Mouse (Mus musculus) spleen, adult 2 months (tissue): ENCODE data around the gene Mif4gd. TPM values are rescaled to one million over a fixed set of nuclear protein-coding genes. Genes with fewer than 3 reads are reported as not detected.
A peak's percentile ranks its signal among the peaks of the same experiment; 100 is the strongest.

Source experiments
- DNase-seq, 2 experiments: peaks; one replicate each; pipeline versions ENCODE4 v3.0.0 to v3.0.0-alpha.2; 2012 to 2021; ENCODE audit warnings: low spot score in 2 of 2, low read depth in 1 of 2
- H3K27ac ChIP-seq: fragments of 200-500 bp; 2 replicates; pipeline ENCODE4 v1.5.1; 2012; ENCODE audit warnings: low read length, inconsistent platforms; ENCODE audit not compliant: insufficient read depth
- H3K27me3 ChIP-seq: fragments of 200-500 bp; 2 replicates; pipeline ENCODE4 v1.6.1; 2012; ENCODE audit warnings: mild to moderate bottlenecking, moderate library complexity, low read length, inconsistent platforms; ENCODE audit not compliant: control insufficient read depth, insufficient read depth
- H3K36me3 ChIP-seq: fragments of 200-500 bp; 2 replicates; pipeline ENCODE4 v1.6.1; 2012; ENCODE audit warnings: mild to moderate bottlenecking, low read length, inconsistent platforms; ENCODE audit not compliant: control insufficient read depth, insufficient read depth
- H3K4me1 ChIP-seq: fragments of 200-500 bp; 2 replicates; pipeline ENCODE4 v1.6.1; 2011; ENCODE audit warnings: inconsistent platforms; ENCODE audit not compliant: control insufficient read depth, insufficient read depth, insufficient read length
- H3K4me3 ChIP-seq: fragments of 200-500 bp; 2 replicates; pipeline ENCODE4 v1.5.1; 2011; ENCODE audit warnings: mild to moderate bottlenecking, inconsistent platforms; ENCODE audit not compliant: insufficient read depth, insufficient read length; ENCODE audit errors: extremely low read depth
- CTCF ChIP-seq: fragments of 200-500 bp; IDR thresholded peaks from 2 replicates; pipeline ENCODE4 v1.5.1; 2011; ENCODE audit warnings: mild to moderate bottlenecking, inconsistent platforms; ENCODE audit not compliant: insufficient read depth, insufficient read length, insufficient replicate concordance; ENCODE audit errors: extremely low read depth
- POLR2A ChIP-seq: fragments of 200-500 bp; IDR thresholded peaks from 2 replicates; pipeline ENCODE4 v1.6.1; 2011; ENCODE audit warnings: low read depth, low read length, inconsistent platforms
- WGBS: fragments of 180-500 bp; shearing (Covaris S2); methylation state at CpG from one replicate; pipeline ENCODE4 v1.1.7; 2018; 5-methylcytosine and 5-hydroxymethylcytosine counted together
- polyA plus RNA-seq: library from polyadenylated mRNA; depleted of rRNA; stranded (reverse); fragments of >200 nt; gene quantifications from 2 replicates; pipeline ENCODE4 v1.2.3, GENCODE M21; 2012; rRNA removed

Gene Mif4gd
- polyA plus RNA-seq, 1 experiment = 175 TPM

GRCm38 (mm10) chr11:115582913-115583606 lies 29.7 kb downstream of the Mif4gd start:
- 83% methylated on average over 10 of the region's 10 CpGs for WGBS
- Histone ChIP-seq H3K4me3 (no peak overlapping the region), H3K27me3 (no peaks in the 10 kb centered on the region), H3K4me1 (0 out of 2 replicates have a peak, but pooled peaks cover 2% of the 10 kb centered on the region), H3K27ac (no peak overlapping the region), H3K36me3 (peaks cover 41% of the 10 kb centered on the region)
- TF ChIP-seq CTCF = no peak
- TF ChIP-seq POLR2A = no peak
- DNase-seq = no peak

DNA sequence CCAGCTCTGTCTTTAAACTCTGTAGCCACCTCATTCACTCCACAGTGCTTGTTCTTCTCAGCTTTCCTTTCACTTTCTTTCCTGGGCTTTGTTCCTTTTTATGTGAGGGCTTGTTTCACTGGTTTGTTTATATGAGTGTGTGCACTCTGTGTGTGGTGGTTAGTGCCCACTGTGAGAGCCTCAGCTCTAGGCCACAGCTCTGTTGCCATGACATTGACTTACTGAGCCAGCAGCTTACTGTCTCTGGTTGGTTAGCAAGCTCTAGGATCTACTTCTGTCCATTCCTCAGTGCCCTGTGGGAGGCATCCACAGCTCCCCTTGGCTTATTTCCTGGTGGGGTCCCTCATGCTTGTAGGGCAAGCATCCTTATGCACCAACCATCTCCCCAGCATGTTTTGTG lies 33.7 kb downstream of the Mif4gd start:
- no peak for DNase-seq
- Histone ChIP-seq H3K4me3 (no peak overlapping the region), H3K27me3 (no peaks in the 10 kb centered on the region), H3K4me1 (0 out of 2 replicates have a peak, but pooled peaks cover 2% of the 10 kb centered on the region), H3K36me3 (peaks cover 16% of the 10 kb centered on the region), H3K27ac (no peak overlapping the region)
- no peak for TF ChIP-seq POLR2A
- no peak for TF ChIP-seq CTCF

DNA sequence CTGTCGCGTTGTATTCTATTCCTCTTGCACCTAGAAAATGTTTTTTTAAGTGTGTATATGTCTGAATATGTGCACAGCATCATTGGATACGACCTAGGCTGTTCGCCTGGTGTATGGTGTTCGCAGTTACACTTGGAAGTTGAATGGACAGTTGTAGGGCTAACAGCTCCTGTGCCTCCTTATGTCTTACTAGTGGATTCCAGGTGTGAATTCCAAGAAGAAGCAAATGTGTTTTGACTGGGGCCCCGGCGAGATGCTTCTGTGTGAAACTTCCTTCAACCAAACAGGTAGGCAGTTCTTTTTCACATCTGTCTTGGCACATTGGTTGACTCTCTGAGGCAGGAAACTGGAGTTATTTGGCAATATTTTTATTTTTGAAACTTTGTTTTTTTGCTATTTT lies 47.8 kb downstream of the Mif4gd start:
- TF ChIP-seq POLR2A = no peak
- no peak for TF ChIP-seq CTCF
- DNase-seq = no peak
- WGBS = 13% methylated on average over 7 of the region's 7 CpGs
- peaks cover 19% of the 10 kb centered on the region for H3K36me3 ChIP-seq
- peaks cover 5% of the 10 kb centered on the region for H3K4me1 ChIP-seq
- no peaks in the 10 kb centered on the region for H3K27me3 ChIP-seq
- peak overlapping the region; percentile 69 for H3K4me3 ChIP-seq
- no peak overlapping the region for H3K27ac ChIP-seq

DNA sequence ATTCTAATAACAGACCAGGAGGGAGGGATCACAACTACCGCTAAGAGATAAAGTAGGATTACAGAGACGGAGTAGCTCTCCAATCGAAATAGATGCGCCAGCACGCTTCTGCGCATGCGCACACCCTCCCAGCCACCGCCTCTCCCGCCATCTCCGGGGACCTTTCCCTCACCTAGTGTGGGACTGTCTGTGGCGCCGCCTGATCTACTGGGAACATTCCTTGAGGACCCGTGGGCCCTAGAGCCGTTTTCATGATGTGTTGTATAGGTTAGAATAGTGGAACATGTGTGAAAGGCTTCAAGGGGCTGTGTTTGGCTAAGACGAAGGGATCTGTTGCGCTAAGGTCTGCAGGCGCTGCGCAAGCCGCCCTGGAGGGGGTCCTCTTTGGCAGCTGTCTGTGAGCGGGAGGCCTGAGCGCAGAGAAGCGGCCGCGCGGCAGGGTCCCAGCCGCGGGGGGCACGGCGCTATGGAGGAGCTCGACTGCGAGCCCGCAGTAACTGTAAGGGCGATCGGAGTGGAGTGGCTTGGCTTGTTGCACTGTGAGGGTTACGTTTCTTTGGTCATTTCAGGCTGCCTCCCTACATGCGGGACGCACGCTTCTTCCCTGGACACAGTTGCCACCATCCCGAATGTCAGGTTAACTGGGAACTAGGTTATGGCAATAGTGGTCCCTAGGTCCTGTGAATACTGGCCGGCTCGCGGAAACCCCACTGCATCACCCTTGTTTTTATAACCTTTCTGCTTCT lies 48.5 kb downstream of the Mif4gd start, which contains the start of gene Nup85:
Nup85 (plus strand) TSS at position 371 of the 746 bp plus-strand sequence.
- peak; percentile 89 to 95 for DNase-seq
- no peaks in the 10 kb centered on the region for H3K27me3 ChIP-seq
- H3K4me3 ChIP-seq = peak within 1 kb of the TSS; percentile 69
- peaks cover 14% of the 10 kb centered on the region for H3K36me3 ChIP-seq
- peak within 1 kb of the TSS; percentile 81 for H3K27ac ChIP-seq
- TF ChIP-seq POLR2A (peak; percentile 14; the same call in 1 of the 2 replicates), CTCF (no peak)
- peaks cover 5% of the 10 kb centered on the region; the same call in 1 of the 2 replicates for H3K4me1 ChIP-seq
- WGBS = under 1% methylated on average over 42 of the region's 42 CpGs

DNA sequence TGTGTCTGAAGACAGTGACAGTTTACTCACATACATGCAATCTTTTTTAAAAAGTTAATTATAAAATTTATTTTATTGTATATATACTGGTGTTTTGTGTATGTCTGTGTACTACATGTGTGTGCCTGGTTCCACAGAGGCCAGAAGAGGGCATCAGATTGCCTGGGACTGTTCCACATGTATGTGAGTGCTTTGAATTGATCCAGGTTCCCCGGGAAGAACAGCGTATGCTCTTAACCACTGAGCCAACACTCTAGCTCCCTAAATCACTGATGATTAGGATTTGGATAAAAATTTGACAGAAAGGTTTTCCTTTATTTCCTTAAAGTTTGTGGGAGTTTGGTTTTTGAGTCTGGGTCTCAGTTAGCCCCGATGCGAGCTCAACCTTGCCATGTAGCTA lies 49.4 kb downstream of the Mif4gd start:
- Histone ChIP-seq H3K27ac (no peak overlapping the region), H3K36me3 (peaks cover 10% of the 10 kb centered on the region), H3K27me3 (no peaks in the 10 kb centered on the region), H3K4me3 (peak overlapping the region; percentile 57; the same call in 1 of the 2 replicates), H3K4me1 (peaks cover 5% of the 10 kb centered on the region; the same call in 1 of the 2 replicates)
- TF ChIP-seq CTCF = no peak
- no peak for TF ChIP-seq POLR2A
- 46% methylated on average over 4 of the region's 4 CpGs for WGBS
- DNase-seq = no peak

Other genes with a start within 250 kb of the Mif4gd start
- gene Hid1, start 245.2 kb downstream of the Mif4gd start, polyA plus RNA-seq = 17.9 and 18.3 TPM in 2 replicates
- 7.0 and 8.4 TPM in 2 replicates for gene Cdr2l, start 231.1 kb downstream of the Mif4gd start, polyA plus RNA-seq
- gene Mrpl58, start 209.2 kb downstream of the Mif4gd start, polyA plus RNA-seq = 42.8 and 48.3 TPM in 2 replicates
- gene Atp5h, start 193.0 kb downstream of the Mif4gd start, polyA plus RNA-seq = 34.5 and 40.4 TPM in 2 replicates
- 21.8 and 24.5 TPM in 2 replicates for gene Kctd2, start 192.8 kb downstream of the Mif4gd start, polyA plus RNA-seq
- not detected in 2 replicates for gene Trim80, start 172.4 kb downstream of the Mif4gd start, polyA plus RNA-seq
- 8.0 and 8.8 TPM in 2 replicates for gene Slc16a5, start 150.5 kb downstream of the Mif4gd start, polyA plus RNA-seq
- gene Armc7, start 137.3 kb downstream of the Mif4gd start, polyA plus RNA-seq = 31.0 and 40.3 TPM in 2 replicates
- gene Nt5c, start 121.1 kb downstream of the Mif4gd start, polyA plus RNA-seq = 59.1 and 73.6 TPM in 2 replicates
- gene Jpt1, start 98.6 kb downstream of the Mif4gd start, polyA plus RNA-seq = 178 and 269 TPM in 2 replicates
- 25.8 and 28.3 TPM in 2 replicates for gene Sumo2, start 76.7 kb downstream of the Mif4gd start, polyA plus RNA-seq
- gene Nup85, start 48.5 kb downstream of the Mif4gd start, polyA plus RNA-seq = 41.4 and 42.4 TPM in 2 replicates
- 10.6 and 13.6 TPM in 2 replicates for gene Mrps7, start 9.0 kb downstream of the Mif4gd start, polyA plus RNA-seq
- 39.4 and 40.9 TPM in 2 replicates for gene Gga3, start 8.9 kb downstream of the Mif4gd start, polyA plus RNA-seq
- gene Slc25a19, start 15.3 kb upstream of the Mif4gd start, polyA plus RNA-seq = 64.0 and 82.0 TPM in 2 replicates
- gene Grb2, start 95.6 kb upstream of the Mif4gd start, polyA plus RNA-seq = 74.4 and 74.7 TPM in 2 replicates
- 42.0 and 56.3 TPM in 2 replicates for gene Tmem94, start 152.5 kb upstream of the Mif4gd start, polyA plus RNA-seq
- 13.2 and 15.9 TPM in 2 replicates for gene Caskin2, start 200.7 kb upstream of the Mif4gd start, polyA plus RNA-seq
- 30.8 and 42.9 TPM in 2 replicates for gene Tsen54, start 201.8 kb upstream of the Mif4gd start, polyA plus RNA-seq
- 26.1 and 26.7 TPM in 2 replicates for gene Llgl2, start 211.1 kb upstream of the Mif4gd start, polyA plus RNA-seq
- 1.6 and 1.7 TPM in 2 replicates for gene Myo15b, start 245.4 kb upstream of the Mif4gd start, polyA plus RNA-seq